Mouse (Mus musculus): ENCODE data around the gene Zcchc7.

Gene Zcchc7

GRCm38 (mm10) chr4:44783566-44784292, 28.1 kb downstream of the Zcchc7 start:
- Histone ChIP-seq H3K36me3 (ENCODE audit: control insufficient read depth, insufficient read depth, low read length, poor library complexity, severe bottlenecking) (no peaks in the 10 kb centered on the region), H3K27me3 (ENCODE audit: control insufficient read depth, insufficient read depth, low read length, poor library complexity, severe bottlenecking) (no peaks in the 10 kb centered on the region)
- DNase-seq (ENCODE audit: low read depth, low spot score): no peak

DNA sequence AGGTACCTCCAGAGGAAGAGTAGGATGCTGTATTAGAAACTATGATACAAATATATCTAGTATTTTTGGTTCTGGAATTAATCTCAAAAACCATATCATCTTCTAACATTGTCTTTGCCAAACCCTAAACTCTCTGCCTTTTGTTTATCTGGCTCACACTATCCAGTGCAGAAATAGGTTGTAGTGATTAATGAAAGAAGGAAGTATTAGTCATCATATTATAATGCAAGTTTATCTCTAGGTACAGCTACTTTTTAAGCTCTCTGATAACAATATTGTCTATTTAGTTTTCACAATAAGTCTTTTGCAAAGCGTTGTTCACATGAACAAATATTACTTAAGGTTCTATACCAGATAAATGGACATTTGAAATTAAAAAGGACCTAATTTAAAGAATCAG, 57.2 kb downstream of the Zcchc7 start:
- no peak for DNase-seq (ENCODE audit: low read depth, low spot score)
- Histone ChIP-seq H3K27me3 (ENCODE audit: control insufficient read depth, insufficient read depth, low read length, poor library complexity, severe bottlenecking) (no peaks in the 10 kb centered on the region), H3K36me3 (ENCODE audit: control insufficient read depth, insufficient read depth, low read length, poor library complexity, severe bottlenecking) (no peaks in the 10 kb centered on the region)

DNA sequence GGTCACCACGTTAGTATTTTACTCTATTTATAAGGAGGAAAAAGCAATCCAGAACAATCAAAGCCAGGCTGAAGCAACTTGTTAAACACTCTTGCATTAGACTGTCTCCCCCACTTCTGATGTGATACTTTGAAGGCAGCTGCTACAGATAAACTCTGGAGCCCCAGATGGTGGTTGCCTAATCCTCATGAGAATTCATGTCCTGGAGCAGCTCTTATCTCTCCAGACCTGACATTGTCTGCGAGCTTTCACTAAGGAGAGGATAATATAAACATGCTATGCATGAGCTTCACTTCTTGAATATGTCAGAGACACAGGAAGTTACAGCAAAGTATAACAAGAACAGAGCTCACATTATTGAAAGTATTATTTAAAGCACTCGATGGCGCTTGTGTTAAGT, 58.1 kb downstream of the Zcchc7 start:
- peak; percentile 42 for DNase-seq (ENCODE audit: low read depth, low spot score)
- no peaks in the 10 kb centered on the region for H3K27me3 ChIP-seq (ENCODE audit: control insufficient read depth, insufficient read depth, low read length, poor library complexity, severe bottlenecking)
- H3K36me3 ChIP-seq (ENCODE audit: control insufficient read depth, insufficient read depth, low read length, poor library complexity, severe bottlenecking): no peaks in the 10 kb centered on the region

- 0 out of 2 replicates have a peak, but pooled peaks cover 3% of the 10 kb centered on the region for H3K36me3 ChIP-seq (ENCODE audit: control insufficient read depth, insufficient read depth, low read length, poor library complexity, severe bottlenecking)
- no peaks in the 10 kb centered on the region for H3K27me3 ChIP-seq (ENCODE audit: control insufficient read depth, insufficient read depth, low read length, poor library complexity, severe bottlenecking)
- DNase-seq (ENCODE audit: low read depth, low spot score): peak; percentile 60
Measured at GRCm38 (mm10) chr4:44816584-44816983, 60.9 kb downstream of the Zcchc7 start.

DNA sequence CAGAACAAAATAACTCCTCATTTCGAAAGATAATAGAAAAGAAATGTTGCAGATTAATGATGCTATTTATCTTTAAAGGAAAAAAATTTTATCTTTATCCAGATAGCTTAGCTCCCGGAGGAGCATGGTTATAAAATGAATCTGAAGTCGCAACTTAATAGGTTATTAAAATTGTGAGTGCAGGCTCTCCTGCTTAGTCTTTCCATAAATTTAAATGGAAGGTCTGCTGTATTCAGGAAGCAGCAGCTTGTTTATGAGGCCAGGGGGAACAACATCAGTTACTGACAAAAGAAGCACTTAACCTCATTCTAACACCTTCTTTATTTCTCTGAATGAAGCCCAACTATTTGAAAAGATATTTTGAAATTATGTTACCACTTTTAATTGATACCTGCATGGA, 74.9 kb downstream of the Zcchc7 start:
- Histone ChIP-seq H3K27me3 (ENCODE audit: control insufficient read depth, insufficient read depth, low read length, poor library complexity, severe bottlenecking) (no peaks in the 10 kb centered on the region), H3K36me3 (ENCODE audit: control insufficient read depth, insufficient read depth, low read length, poor library complexity, severe bottlenecking) (no peaks in the 10 kb centered on the region)
- no peak for DNase-seq (ENCODE audit: low read depth, low spot score)

DNA sequence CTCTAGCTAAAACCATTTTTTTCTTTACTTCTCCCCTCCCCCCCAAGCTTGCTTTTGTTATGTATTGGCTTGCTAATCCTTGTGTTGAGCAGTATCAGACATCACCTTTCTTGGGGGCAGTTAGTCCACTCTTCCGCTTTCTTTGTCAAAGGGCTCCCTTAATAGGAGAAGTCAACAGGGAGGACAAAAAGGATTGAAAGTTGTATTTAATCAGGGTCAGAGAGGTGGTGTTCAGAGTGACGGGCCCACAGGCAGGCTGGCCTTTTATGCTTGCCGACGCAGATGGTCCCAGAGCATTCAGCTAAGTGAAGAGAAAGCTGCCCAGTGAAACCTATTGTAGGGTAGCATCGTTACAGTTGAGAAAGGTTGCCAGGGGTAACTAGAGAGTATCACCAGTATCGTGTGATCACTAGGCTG, 96.2 kb downstream of the Zcchc7 start:
- Histone ChIP-seq H3K27me3 (ENCODE audit: control insufficient read depth, insufficient read depth, low read length, poor library complexity, severe bottlenecking) (no peaks in the 10 kb centered on the region), H3K36me3 (ENCODE audit: control insufficient read depth, insufficient read depth, low read length, poor library complexity, severe bottlenecking) (no peaks in the 10 kb centered on the region)
- DNase-seq (ENCODE audit: low read depth, low spot score): peak; percentile 68

DNA sequence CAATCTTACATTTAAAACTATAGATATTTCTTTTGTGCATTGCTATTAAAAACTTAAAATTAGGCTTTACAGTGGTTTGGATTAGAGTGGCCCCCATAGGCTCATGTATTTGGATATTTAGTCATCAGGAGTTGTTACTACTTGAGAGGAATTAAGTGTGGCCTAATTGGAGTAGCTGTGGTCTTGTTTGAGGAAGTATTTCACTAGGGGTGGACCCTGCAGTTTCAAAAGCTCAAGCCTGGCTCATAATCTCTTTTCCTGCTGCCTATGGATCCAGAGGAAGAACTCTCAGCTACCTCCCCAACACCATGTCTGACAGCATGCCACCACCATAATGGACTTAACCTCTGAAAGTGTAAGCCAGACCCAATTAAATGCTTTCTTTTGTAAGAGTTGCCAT, 115.9 kb downstream of the Zcchc7 start:
- peak; percentile 56 for DNase-seq (ENCODE audit: low read depth, low spot score)
- no peaks in the 10 kb centered on the region for H3K36me3 ChIP-seq (ENCODE audit: control insufficient read depth, insufficient read depth, low read length, poor library complexity, severe bottlenecking)
- H3K27me3 ChIP-seq (ENCODE audit: control insufficient read depth, insufficient read depth, low read length, poor library complexity, severe bottlenecking): no peaks in the 10 kb centered on the region

GRCm38 (mm10) chr4:44872048-44872447, 116.4 kb downstream of the Zcchc7 start:
- Histone ChIP-seq H3K36me3 (ENCODE audit: control insufficient read depth, insufficient read depth, low read length, poor library complexity, severe bottlenecking) (no peaks in the 10 kb centered on the region), H3K27me3 (ENCODE audit: control insufficient read depth, insufficient read depth, low read length, poor library complexity, severe bottlenecking) (no peaks in the 10 kb centered on the region)
- DNase-seq (ENCODE audit: low read depth, low spot score): peak; percentile 40

DNA sequence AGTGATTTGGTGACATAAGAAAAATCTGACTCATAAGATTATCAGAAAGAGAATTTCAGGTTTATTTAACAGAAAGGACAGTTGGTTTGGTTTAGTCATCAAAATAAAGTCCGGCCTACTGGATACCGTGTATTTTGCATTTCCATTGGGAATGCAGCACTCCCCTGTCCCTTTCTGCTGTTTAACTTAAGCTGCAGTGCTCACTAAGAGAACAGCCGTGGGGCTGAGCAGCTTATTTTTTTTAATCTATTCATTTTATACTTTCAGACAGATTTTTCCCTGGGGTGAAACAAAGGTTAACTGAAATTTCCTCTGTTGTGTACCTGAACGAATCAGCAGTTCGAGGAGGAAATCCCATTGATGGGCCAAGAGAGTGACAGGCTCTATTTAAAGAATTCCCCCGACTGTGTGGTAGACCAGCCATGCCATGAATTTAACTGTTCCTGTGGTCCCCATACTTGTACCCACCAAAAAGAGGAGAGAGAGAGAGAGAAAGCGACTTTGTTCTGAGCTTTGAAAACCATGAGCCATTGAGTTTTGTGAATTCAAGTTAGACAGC, 124.5 kb downstream of the Zcchc7 start:
- Histone ChIP-seq H3K36me3 (ENCODE audit: control insufficient read depth, insufficient read depth, low read length, poor library complexity, severe bottlenecking) (no peaks in the 10 kb centered on the region), H3K27me3 (ENCODE audit: control insufficient read depth, insufficient read depth, low read length, poor library complexity, severe bottlenecking) (no peaks in the 10 kb centered on the region)
- DNase-seq (ENCODE audit: low read depth, low spot score): peak; percentile 24

- Histone ChIP-seq H3K27me3 (ENCODE audit: control insufficient read depth, insufficient read depth, low read length, poor library complexity, severe bottlenecking) (no peaks in the 10 kb centered on the region), H3K36me3 (ENCODE audit: control insufficient read depth, insufficient read depth, low read length, poor library complexity, severe bottlenecking) (no peaks in the 10 kb centered on the region)
- peak; percentile 43 for DNase-seq (ENCODE audit: low read depth, low spot score)
Measured at GRCm38 (mm10) chr4:44886143-44886542, 130.5 kb downstream of the Zcchc7 start.

- Histone ChIP-seq H3K36me3 (ENCODE audit: control insufficient read depth, insufficient read depth, low read length, poor library complexity, severe bottlenecking) (peaks cover 4% of the 10 kb centered on the region; the same call in 1 of the 2 replicates), H3K27me3 (ENCODE audit: control insufficient read depth, insufficient read depth, low read length, poor library complexity, severe bottlenecking) (no peaks in the 10 kb centered on the region)
- no peak for DNase-seq (ENCODE audit: low read depth, low spot score)
Measured at GRCm38 (mm10) chr4:44891344-44891743, 135.7 kb downstream of the Zcchc7 start.

DNA sequence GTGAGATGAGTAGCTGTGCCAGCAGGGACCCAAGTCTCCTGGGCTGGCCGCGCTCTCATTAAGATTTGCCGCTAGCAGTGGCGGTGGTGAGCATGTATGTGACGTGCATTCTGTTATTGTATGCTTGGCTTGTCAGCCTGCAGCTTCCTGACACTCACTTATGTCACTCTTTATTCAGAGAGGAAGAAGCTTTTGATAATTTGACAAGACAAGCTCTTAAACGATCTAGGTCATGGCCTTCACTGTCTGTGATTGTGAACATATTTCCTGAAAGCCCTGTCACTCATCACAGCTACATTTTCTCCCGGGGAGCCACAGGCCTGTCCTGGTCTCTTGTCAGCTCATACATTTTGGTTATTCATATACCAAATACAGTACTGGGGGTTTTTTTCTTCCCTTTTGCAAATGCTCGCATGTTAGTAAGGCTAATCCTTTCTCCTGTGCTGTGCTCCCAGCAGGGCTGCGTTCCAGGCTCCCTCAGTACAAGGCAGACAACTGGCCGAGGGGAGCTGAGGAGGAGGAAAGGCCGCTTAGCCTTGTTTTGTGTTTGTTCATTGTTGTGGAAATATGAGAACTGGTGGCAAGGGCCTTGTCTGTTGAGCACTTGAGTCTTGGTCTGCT, 150.1 kb downstream of the Zcchc7 start:
- Histone ChIP-seq H3K36me3 (ENCODE audit: control insufficient read depth, insufficient read depth, low read length, poor library complexity, severe bottlenecking) (no peaks in the 10 kb centered on the region), H3K27me3 (ENCODE audit: control insufficient read depth, insufficient read depth, low read length, poor library complexity, severe bottlenecking) (no peaks in the 10 kb centered on the region)
- peak; percentile 89 for DNase-seq (ENCODE audit: low read depth, low spot score)

DNA sequence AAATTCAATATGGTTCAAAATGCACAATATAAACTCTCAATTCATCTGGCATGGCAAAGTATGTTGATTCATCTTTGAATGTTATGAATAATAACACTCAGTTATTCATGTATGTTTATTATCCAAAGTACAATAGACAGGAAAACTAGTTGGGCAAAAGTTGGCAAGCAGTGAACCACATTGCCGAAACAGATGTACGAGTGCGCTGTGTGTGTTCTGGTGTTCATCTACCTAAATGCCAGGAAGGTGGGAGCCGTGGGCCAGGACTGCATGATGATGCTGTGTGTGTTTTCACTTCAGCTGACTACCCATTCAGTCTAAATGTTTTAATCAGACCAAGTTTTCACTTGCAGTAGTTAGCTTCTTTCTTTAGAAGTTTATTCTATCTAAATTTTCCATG, 150.7 kb downstream of the Zcchc7 start:
- DNase-seq (ENCODE audit: low read depth, low spot score): no peak
- Histone ChIP-seq H3K36me3 (ENCODE audit: control insufficient read depth, insufficient read depth, low read length, poor library complexity, severe bottlenecking) (no peaks in the 10 kb centered on the region), H3K27me3 (ENCODE audit: control insufficient read depth, insufficient read depth, low read length, poor library complexity, severe bottlenecking) (no peaks in the 10 kb centered on the region)

GRCm38 (mm10) chr4:44910065-44910464, 154.4 kb downstream of the Zcchc7 start:
- DNase-seq (ENCODE audit: low read depth, low spot score): peak; percentile 88
- H3K36me3 ChIP-seq (ENCODE audit: control insufficient read depth, insufficient read depth, low read length, poor library complexity, severe bottlenecking): no peaks in the 10 kb centered on the region
- no peaks in the 10 kb centered on the region for H3K27me3 ChIP-seq (ENCODE audit: control insufficient read depth, insufficient read depth, low read length, poor library complexity, severe bottlenecking)

DNA sequence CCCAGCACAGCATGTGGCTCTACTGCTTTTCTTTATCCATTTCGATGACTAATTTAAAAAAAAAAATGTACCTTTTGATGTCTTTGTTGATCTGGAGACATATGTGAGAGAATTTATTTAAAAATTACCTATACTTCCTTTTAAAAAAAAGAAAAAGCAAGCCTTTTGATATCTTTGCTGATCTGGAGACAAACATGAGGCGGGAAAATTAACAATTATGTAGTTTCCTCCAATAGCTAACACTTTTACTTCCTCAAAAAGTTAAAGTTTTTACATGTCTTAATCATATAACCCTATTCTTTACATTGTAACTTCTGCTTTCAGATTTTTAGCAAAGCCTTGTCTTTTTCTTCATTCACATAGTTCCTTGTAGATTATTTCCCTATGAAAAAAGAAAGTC, 155.2 kb downstream of the Zcchc7 start:
- Histone ChIP-seq H3K27me3 (ENCODE audit: control insufficient read depth, insufficient read depth, low read length, poor library complexity, severe bottlenecking) (no peaks in the 10 kb centered on the region), H3K36me3 (ENCODE audit: control insufficient read depth, insufficient read depth, low read length, poor library complexity, severe bottlenecking) (no peaks in the 10 kb centered on the region)
- DNase-seq (ENCODE audit: low read depth, low spot score): peak; percentile 60

Data from splenic B cell, adult 2 months (primary cell).